Mouse (Mus musculus) cerebellum, adult 11 months (tissue): ENCODE measurements around the gene Foxo6.

Source experiments
- DNase-seq: peaks from one replicate; pipeline ENCODE4 v3.0.0; 2022

Gene Foxo6

DNA sequence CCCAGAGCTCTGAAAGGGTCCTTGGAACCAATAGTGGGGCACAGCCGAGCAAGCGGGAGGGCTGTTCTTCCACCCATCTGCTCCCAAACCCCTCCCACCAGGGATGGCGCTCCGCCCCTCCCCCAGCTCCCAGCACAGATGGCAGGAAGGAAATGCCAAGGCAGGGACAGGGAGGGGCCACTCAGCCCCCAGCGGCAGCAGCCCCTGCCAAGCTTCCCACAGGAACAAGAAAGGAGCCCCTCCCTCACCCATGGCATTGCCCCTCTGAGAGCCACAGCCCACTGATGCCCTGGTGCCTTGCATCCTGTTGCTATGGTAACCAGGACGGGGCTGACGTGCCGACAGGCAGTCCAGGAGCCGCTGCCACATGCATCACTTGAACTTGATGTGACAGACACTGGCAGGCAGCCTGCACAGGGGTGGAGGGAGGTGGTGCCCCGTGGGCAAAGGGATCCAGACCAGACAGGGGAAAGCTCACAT lies 44.3 kb downstream of the Foxo6 start:
- peak; percentile 63 for DNase-seq

DNA sequence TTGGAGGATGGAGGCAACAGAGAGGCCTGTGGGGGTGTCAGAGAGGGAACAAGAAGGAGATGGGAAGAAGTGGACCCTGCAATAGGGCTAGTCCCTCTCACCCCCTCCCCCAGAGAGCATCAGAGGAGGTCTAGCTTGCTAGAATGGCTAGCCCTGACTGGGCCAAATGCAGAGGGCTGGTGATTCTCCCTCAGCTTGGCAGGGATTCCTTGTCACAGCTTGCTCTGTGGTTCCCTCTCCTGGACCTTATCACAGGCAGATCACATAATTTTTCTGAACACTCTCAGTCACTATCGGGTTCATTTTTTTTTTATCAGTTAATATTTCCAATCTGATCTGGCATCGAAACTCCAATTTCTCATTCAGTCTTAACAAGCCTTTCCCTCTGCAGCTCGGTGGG lies 46.0 kb downstream of the Foxo6 start:
- no peak for DNase-seq

DNA sequence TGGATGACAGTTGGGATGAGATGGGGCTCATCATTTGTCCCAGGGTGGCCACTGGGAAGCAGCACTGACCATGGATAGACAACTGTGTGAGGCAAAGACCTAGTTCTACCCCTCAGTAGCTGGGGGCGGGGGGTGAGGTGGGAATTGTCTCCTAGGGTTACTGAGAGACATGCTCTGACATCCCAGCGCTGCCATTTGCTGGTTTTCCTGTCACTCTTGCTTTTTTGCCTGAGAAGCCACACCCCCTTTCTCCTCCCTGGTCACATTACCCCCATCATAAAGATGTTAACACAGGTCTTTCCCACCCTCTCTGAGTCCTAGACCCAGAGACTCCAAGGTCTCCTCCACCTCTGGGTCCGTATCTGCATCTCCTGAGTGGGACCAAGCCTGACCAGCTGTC lies 47.7 kb downstream of the Foxo6 start:
- DNase-seq, result no peak

DNA sequence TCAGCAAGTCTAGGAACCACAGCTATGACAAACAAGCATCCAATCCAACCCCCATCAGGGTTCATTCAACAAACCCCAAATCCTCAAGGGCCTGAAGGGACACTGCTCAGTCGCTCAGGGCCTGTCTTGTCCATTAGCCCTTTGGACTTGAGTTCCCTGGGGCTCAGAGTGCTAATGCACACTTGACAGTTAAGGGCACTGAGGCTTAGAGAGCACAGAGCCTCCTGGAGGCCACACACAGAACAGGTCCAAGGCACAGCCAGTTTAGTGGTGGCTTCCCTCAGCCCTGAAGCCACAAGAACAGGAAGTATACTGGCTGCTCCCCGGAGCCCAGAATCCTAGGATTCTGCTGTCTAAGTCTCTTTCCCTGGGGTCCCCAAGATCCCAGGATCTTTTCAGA lies 53.9 kb downstream of the Foxo6 start:
- no peak for DNase-seq

DNA sequence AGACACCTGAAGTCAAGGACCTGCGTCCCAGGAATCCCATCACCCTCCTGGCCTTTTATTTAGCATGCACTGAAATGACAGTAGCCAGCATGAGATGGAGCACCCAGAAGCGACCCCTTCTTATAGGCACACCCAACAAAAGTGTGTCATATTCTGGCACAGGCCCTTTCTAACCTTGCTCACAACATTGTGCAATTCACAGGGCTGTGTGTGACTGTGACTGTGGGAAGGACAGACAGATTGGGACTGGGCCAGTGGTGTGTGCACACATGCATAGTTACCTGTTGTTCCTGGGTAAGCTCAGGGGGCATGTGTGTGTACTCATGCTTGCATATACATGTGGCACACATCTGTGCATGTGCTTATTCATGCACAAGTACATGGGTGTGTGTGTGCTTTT lies 54.6 kb downstream of the Foxo6 start:
- DNase-seq, result no peak

DNA sequence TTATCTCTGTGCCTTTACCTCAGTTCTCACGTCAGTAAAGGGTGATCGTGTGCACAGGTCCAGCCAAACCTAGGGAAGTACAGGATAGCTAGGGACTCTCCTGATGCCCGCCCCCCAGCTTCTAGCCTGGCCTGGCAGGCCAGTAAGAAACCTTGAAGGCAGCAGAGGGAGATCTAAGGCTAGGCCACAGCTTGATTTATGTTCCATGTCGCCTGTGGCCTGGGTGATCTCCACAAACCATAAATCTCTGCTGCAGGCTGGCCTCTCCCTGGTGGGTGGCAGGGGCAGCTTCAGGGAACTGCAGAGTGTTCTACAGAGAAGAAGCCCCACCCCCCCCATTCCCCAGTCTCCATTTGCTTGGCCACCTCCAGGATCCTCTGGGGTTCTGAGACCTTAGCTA lies 55.2 kb downstream of the Foxo6 start:
- DNase-seq, result no peak

DNA sequence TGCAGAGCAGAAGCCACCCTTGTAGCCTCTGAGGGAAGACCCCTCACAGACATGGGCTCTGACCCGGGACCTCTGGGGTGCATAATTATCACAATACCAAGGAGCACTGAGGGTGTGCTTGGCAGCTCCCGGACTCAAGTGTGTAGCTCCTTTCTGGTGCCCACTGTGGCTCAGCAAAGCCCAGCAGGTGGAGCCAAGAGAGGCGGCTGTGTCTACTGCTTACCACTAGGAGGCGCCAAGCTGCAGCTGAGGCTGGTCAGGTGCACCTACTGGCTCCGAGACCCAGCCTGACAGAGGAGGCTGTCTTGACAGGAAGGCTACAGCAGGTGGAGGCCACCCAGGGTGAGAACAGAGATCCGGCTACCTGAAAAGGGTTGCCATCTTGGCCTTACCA lies 56.9 kb downstream of the Foxo6 start:
- DNase-seq, result no peak

DNA sequence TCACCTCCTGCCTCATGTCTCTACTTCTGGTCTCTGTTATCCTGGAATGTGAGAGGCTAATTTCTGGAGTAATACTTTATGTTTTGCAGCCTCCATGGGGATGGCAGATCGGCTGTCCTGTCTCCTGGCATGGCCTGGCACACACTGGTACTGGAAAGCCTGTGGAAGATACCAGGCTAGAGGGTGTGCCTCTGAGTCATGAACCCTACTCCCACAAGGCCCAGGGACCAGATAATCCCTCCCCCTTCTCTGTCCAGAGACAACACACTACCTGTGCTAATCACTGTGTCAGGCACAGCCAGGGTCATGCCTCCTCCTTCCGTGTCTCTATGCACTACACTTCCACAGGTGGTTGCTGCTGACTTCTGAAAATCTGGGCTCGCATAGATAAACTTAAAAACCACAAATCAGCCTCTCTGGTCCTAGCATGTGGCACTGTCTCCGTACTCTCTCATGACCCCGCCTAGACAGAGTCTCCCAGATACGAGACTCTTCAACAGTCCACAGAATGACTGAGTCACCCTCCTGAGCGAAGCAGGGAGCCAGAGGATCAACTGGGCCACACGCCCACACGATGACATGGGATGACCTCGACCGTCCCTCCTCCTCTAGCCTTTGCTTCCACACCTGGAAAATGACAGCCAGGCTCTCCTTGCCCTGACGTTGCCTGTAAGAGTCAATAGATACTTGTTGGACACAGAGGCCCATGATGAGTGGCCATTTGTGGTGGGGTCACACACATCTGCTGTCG lies 57.5 kb downstream of the Foxo6 start:
- no peak for DNase-seq

DNA sequence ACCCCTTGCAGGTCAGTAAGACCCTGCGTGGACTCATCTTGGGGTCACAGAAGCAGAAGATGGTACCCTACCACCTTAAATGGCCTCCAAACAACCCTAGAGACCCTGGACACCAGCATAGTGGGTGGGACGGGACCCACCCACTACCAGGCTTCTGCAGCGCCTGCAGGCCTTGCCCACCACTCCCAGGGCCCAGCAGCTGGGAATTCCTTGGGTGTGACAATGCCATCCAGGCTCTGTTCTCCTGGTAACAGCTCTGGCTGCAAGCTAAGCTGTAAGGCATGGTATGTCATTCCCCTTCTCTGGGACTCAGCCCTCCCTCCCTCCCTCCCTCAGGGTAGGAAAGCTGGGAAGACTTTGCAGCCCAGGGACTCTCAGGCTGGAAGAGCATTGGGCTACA lies 58.5 kb downstream of the Foxo6 start:
- DNase-seq, result no peak

DNA sequence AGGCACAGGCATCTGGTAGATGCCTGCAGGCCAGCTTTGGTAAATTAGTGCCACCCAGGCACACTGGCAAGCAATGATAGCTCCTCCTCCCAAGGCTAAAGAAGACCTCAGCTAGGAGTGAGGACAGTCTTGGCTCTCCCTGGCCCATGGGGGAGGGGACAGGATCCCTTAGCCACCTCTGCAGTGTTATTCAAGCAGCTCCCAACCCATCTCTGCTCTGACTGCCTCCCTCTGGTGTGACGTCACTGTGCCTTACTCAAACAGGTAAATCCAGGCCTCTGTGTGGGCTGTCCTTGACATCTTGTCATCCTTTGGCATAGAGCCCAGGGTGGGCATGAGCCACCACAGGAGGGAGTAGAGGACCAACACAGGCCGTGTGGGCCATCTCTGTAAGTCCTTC lies 59.9 kb downstream of the Foxo6 start:
- DNase-seq, result no peak

DNA sequence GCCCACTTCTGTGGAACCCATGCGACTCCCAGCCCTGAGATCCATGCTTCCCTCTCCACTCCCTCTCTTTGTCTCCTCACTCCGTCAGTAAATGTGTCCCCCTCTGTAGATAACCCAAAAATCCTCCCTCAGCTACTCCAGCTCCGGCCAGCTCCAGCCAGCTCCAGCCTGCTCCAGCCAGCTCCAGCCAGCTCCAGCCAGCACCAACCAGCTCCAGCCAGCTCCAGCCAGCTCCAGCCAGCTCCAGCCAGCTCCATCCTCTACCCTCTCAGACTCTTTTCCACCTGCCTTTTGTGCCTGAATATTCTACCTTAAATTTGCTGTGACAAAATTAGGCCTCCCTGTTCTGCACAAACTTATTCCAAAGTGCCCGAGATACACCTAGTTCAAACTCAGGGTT lies 60.5 kb downstream of the Foxo6 start:
- DNase-seq, result no peak

DNA sequence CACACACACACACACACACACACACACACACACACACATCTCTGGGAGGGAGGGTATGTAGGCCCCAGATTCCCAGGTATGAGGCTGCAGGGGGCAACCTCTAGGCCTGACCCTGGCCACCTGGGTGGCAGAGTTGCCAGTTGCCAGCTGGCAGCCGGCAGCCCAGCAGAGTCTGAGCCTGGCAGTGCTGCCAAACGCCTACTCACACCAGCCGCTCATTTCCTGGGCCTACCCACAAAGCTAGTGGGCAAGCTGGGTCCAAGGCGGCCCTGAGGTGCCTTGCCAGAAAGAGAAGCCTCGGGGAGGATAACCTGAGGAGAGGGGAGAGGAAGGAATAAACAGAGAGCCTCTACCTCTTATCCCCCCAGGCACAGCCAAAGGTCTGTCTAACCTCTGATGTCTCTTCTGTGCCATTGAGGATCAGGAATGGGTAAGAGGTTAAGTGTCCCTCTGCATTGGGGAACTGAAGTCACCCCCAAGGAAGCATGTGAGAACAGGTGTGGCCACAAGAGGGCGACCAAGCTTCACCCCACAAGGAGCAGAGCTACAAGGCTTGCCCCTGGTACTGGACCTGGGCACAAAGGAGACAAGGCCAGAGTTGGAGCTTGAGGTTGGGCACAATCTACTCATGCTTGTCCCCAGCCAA lies 61.9 kb downstream of the Foxo6 start:
- DNase-seq, result peak; percentile 79

DNA sequence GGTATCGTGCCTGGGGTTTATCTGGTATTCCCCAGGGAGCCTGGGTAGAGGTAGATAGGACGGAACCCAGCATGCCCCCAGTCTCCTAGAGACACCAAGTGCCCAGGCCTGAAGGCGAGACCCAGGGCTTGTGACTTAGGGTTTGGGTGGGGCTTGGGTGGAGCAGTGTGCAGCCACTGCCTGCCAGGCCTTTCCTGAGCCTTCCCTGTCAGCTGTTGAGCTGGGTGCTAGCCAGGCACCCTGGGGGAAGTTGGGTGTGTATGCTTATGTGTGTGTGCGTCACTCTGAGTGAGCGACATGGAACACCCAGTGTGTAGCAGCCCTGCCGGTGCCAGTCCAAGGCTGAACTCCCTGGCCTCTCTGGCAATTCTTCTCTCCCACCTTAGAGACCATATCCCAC lies 63.3 kb downstream of the Foxo6 start:
- DNase-seq, result no peak

DNA sequence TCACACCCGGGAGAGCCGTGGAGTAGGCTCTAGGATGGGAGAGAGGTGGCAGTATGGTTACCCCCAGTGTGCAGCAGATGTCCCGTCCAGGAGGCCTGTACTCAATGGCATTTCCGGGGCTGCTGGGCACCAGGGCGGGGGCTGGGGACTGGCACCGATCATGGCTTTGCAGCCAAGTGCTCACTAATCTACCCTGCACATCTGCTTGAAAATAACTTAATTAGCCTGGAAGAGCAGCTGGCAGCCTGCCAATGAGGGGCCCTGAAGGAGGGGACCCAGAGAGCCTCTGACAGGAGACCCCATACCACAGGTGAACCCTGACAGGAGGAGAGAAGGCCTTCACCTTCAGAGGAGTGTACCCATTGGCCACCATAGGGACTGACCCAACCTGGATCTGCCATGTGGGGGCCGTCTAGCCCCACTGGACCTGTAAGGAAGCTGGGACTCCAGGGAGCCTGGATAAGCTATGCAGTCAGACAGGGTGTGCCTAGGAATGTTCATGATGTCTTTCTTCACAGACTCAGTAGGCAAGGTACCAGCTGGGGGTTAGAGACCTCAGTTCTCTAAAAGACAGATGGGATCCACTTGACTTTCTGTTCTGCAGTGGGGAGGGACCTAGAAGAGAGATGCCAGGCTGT lies 63.9 kb downstream of the Foxo6 start:
- no peak for DNase-seq

DNA sequence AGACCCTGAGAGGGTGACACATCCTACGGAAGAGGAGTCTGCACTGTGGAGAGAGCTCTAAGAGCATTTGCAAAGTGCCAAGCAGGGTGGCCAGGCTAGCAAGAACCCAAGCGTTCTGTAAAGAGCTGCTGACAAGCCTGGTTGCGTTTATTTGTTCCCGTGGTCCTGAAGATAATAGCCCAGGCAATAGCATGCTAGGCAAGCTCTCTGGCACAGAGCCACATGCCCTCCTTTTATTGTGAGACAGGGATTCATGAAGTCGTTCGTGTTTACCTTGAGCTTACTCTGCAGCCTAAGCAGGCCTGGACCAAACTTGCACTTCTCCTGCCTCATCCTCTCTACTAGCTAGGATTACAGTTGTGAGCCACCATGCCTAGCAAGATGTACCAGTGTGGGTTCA lies 65.4 kb downstream of the Foxo6 start:
- no peak for DNase-seq

DNA sequence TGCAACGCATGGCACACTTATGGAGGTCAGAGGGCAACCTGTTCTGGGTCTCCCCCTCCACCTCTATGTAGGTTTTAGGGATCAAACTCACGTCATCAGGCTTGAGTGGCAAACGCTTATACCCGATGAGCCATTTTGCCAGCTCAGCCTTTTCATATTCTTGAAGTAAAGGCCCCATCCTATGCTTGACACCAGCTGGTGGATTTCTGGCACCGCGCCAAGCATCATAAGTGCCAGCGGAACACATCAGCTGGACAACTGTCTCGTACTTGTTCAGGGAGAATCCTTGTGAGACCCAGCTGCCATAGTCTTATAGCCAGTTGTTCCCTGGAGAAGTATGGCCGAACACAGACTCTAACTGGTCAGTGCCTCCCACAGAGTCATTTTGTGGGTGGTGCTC lies 68.3 kb downstream of the Foxo6 start:
- DNase-seq, result no peak
